Mouse (Mus musculus): ENCODE results near the gene Lalba. TPM values are rescaled to one million over a fixed set of nuclear protein-coding genes. Genes with fewer than 3 reads are reported as not detected.
"Not testable (repeated sequence)": the region's sequence is repeated elsewhere in the genome, so short reads cannot be mapped to it uniquely, and the experiment has no call there.

Gene Lalba
- polyA plus RNA-seq, 1 experiment from 2014 or later, result not detected

DNA sequence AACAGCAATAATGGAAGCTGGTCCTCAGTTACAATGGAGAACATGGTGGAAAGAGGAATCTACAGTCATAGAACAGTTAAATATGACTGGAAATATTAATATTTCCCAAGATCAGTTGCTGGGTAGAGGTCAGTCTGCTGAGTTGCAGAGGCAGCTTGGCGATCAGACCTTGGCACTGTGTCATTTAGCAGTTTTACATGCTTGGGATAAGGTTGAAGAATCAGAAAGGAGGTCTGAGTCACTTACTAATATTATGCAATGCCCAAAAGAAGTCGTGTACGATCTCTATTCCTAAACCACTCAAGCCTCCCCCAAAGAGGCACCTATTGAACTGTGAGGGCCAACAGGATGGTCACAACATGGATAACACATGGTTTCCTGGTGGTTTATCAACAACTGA is 38.0 kb downstream of the Lalba start:
- no peak for ATAC-seq (ENCODE audit: insufficient number of reproducible peaks, low FRiP score)
- Histone ChIP-seq H3K4me1 (replicated peaks) (no peaks in the 10 kb centered on the region), H3K27me3 (replicated peaks) (no peaks in the 10 kb centered on the region), H3K9ac (no peak overlapping the region), H3K36me3 (no peaks in the 10 kb centered on the region), H3K4me2 (no peak overlapping the region), H3K9me3 (replicated peaks) (peaks cover 2% of the 10 kb centered on the region; the same call in 1 of the 2 replicates), H3K4me3 (no peak overlapping the region), H3K27ac (ENCODE audit: poor library complexity, severe bottlenecking) (no peak overlapping the region)
- WGBS, result 63% methylated on average over 3 of the region's 3 CpGs

DNA sequence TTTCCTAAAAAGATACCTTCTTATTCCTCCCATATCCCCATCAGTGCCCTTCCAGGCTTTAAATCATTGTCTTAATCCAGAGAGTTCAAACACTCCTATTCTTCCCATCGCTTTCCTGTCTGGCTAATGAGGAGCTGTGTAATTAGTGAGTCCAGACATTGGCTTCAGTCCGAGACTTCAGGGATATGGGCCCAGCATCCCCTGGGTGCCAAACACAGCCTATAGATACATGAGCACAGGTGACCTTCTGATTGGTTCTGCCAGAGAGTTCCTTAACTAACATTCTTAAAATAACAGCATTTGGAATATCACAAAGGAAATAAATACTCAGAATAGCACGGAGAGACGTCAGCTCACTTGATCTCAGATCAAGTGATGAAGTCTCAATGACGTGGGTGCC is 51.6 kb downstream of the Lalba start, which contains the start of gene Olfr282:
Olfr282 (plus strand) TSS at position 301 of the 400 bp plus-strand sequence.
- 65% methylated on average over 5 of the region's 5 CpGs for WGBS
- not testable (repeated sequence) for H3K4me2 ChIP-seq; H3K4me1 ChIP-seq (replicated peaks); H3K9ac ChIP-seq; H3K27ac ChIP-seq (ENCODE audit: poor library complexity, severe bottlenecking); H3K4me3 ChIP-seq; H3K9me3 ChIP-seq (replicated peaks); H3K36me3 ChIP-seq; ATAC-seq (ENCODE audit: insufficient number of reproducible peaks, low FRiP score); H3K27me3 ChIP-seq (replicated peaks)

Small RNA genes lying within 50 kb of the gene (microRNA-seq; reads per million reads assigned to microRNA genes)
- not detected for gene Mir1291

Other genes with a start within 250 kb of the Lalba start
- not detected in 2 replicates for gene Olfr286, start 248.3 kb downstream of the Lalba start, polyA plus RNA-seq (2016; fragmentation: Nextera tagmentation; extraction: Ambion mirVana)
- gene H1fnt, start 225.4 kb downstream of the Lalba start, polyA plus RNA-seq (2016; fragmentation: Nextera tagmentation; extraction: Ambion mirVana), result not detected in 2 replicates
- gene Zfp641, start 186.6 kb downstream of the Lalba start, polyA plus RNA-seq (2016; fragmentation: Nextera tagmentation; extraction: Ambion mirVana), result 1.5 and 1.7 TPM in 2 replicates
- not detected in 2 replicates for gene Olfr285, start 165.4 kb downstream of the Lalba start, polyA plus RNA-seq (2016; fragmentation: Nextera tagmentation; extraction: Ambion mirVana)
- not detected in 2 replicates for gene Olfr284, start 141.7 kb downstream of the Lalba start, polyA plus RNA-seq (2016; fragmentation: Nextera tagmentation; extraction: Ambion mirVana)
- gene Olfr283, start 101.8 kb downstream of the Lalba start, polyA plus RNA-seq (2016; fragmentation: Nextera tagmentation; extraction: Ambion mirVana), result not detected in 2 replicates
- gene Olfr282, start 51.5 kb downstream of the Lalba start, polyA plus RNA-seq (2016; fragmentation: Nextera tagmentation; extraction: Ambion mirVana), result not detected in 2 replicates
- not detected in 2 replicates for gene Olfr281, start 30.1 kb downstream of the Lalba start, polyA plus RNA-seq (2016; fragmentation: Nextera tagmentation; extraction: Ambion mirVana)
- not detected in 2 replicates for gene OR5BS1P, start 12.8 kb downstream of the Lalba start, polyA plus RNA-seq (2016; fragmentation: Nextera tagmentation; extraction: Ambion mirVana)
- not detected in 2 replicates for gene Olfr279, start 9.7 kb upstream of the Lalba start, polyA plus RNA-seq (2016; fragmentation: Nextera tagmentation; extraction: Ambion mirVana)
- gene Kansl2, start 51.5 kb upstream of the Lalba start, polyA plus RNA-seq (2016; fragmentation: Nextera tagmentation; extraction: Ambion mirVana), result 95.9 and 99.7 TPM in 2 replicates
- 37.9 and 39.5 TPM in 2 replicates for gene Ccnt1, start 88.2 kb upstream of the Lalba start, polyA plus RNA-seq (2016; fragmentation: Nextera tagmentation; extraction: Ambion mirVana)
- gene 4930415O20Rik, start 88.3 kb upstream of the Lalba start, polyA plus RNA-seq (2016; fragmentation: Nextera tagmentation; extraction: Ambion mirVana), result not detected in 2 replicates
- 46.7 and 46.8 TPM in 2 replicates for gene Adcy6, start 127.4 kb upstream of the Lalba start, polyA plus RNA-seq (2016; fragmentation: Nextera tagmentation; extraction: Ambion mirVana)
- 9.5 and 10.3 TPM in 2 replicates for gene Cacnb3, start 148.1 kb upstream of the Lalba start, polyA plus RNA-seq (2016; fragmentation: Nextera tagmentation; extraction: Ambion mirVana)
- gene Ddx23, start 180.2 kb upstream of the Lalba start, polyA plus RNA-seq (2016; fragmentation: Nextera tagmentation; extraction: Ambion mirVana), result 15.0 and 16.4 TPM in 2 replicates
- gene Rnd1, start 194.7 kb upstream of the Lalba start, polyA plus RNA-seq (2016; fragmentation: Nextera tagmentation; extraction: Ambion mirVana), result 0.91 and 1.1 TPM in 2 replicates
- 0.33 and 0.62 TPM in 2 replicates for gene Ccdc65, start 225.5 kb upstream of the Lalba start, polyA plus RNA-seq (2016; fragmentation: Nextera tagmentation; extraction: Ambion mirVana)
- gene Fkbp11, start 245.5 kb upstream of the Lalba start, polyA plus RNA-seq (2016; fragmentation: Nextera tagmentation; extraction: Ambion mirVana), result 13.2 and 17.8 TPM in 2 replicates